Mouse (Mus musculus): ENCODE results near the gene Snrpa.

- TF ChIP-seq POLR2A (IDR thresholded peaks at IDR 0.05; ENCODE audit: extremely low read depth, insufficient read depth, low read length): no peak
- TF ChIP-seq CTCF (IDR thresholded peaks at IDR 0.05; ENCODE audit: extremely low read depth, insufficient read depth, low read length): no peak
These were observed 16.0 kb downstream of the Snrpa start for GRCm38 (mm10) chr7:27180036-27180435.
